Mouse (Mus musculus) liver, adult (tissue): Measurements from ENCODE around the gene Gc.

Experiments
- GATA4 ChIP-seq: IDR thresholded peaks from 2 replicates; pipeline ENCODE4 v1.6.1; 2014; ENCODE audit warnings: mild to moderate bottlenecking, low read length; ENCODE audit not compliant: insufficient replicate concordance

Gene Gc

DNA sequence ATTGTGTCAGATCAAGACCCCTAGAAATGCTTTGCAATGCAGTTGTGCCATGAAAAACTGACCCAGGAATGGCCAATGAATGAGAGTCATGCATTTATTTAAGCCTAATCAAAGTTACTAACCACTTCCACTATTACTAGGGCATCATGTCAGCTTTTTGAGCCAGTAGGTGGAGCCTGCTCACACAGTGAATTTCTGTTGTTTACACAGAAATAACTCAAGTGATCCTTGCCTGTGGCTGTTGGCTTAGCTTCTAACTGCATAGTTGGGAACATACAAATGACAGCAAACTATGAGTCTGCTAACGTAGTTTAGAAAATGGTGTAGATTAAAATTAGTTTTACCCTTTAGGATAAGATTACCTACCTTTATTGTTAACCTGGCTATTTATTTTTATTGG lies 52.6 kb downstream of the Gc start:
- no peak for TF ChIP-seq GATA4

DNA sequence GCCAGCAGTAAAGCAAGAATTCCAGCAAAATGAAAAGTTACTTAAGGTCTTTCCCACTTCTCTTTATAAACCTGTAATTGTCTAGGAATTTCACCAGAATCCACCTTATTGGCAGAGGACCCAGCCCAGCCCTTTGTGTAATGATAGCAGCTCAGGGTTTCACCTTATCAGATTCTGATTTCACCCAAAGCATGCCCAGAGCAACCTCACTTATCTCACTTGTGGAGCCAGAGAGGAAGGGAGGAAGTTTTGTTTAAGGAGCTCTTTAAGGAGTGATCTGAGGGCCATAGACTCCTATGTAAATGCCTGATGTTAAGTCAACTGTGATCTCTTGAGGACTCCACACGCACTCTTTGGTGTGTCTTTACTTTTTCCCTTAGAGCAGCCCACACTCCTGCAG lies 67.3 kb downstream of the Gc start:
- TF ChIP-seq GATA4: no peak

DNA sequence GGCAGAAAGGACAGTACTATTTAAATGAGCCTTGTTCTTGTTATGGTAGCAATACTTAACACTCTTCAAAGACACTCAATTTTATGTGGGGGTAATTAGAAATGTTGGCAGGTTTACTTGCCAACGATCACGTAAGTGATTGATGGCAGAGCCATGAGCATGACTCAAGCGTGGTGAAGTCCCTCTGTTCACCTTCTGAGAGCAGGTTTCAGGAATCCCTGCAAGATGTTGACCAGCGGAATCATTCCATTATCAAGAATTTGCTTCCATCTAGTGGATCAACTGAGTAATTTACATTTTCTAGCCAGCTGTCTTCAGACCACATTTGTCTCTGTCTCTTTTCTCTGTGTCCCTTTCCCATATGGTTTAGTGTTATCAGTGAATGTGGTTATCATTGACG lies 73.5 kb downstream of the Gc start:
- TF ChIP-seq GATA4: no peak

DNA sequence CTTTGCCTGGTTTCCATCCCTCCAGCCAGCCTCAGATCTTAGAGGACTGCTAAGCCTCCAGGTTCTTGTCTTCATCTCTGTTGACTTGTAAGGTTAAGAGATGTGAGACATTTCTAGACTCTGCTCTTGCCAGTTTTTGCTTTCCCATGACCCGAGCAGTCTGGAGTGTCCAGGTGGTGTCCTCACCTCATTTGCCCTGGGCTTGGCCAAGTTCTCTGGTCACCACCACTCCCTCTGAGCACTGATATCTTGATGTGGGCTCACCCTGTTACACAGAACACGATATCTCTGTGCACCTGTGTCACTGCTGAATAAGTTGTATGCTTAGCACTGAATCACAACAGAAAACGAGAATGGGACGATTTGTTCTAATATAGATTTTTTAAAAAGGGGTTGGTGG lies 76.4 kb downstream of the Gc start:
- no peak for TF ChIP-seq GATA4

DNA sequence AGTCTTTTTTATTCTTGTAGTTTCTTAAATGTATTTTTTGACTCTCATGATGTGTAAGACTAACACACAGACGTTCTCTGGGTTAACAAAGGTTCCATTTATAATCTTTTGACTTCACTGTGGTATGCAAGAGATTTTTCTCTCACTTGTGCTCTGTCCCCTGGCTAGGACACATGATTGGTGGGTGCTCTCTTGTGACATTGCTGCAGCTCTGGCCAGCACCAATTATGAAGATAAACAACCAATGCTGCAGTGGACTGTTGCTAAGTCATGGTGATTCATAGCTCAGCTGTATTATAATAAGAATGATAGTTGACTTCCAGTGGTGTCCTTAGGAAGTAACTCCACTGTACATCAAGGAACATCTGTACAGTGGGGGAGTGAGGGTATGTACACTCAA lies 87.6 kb downstream of the Gc start:
- no peak for TF ChIP-seq GATA4

DNA sequence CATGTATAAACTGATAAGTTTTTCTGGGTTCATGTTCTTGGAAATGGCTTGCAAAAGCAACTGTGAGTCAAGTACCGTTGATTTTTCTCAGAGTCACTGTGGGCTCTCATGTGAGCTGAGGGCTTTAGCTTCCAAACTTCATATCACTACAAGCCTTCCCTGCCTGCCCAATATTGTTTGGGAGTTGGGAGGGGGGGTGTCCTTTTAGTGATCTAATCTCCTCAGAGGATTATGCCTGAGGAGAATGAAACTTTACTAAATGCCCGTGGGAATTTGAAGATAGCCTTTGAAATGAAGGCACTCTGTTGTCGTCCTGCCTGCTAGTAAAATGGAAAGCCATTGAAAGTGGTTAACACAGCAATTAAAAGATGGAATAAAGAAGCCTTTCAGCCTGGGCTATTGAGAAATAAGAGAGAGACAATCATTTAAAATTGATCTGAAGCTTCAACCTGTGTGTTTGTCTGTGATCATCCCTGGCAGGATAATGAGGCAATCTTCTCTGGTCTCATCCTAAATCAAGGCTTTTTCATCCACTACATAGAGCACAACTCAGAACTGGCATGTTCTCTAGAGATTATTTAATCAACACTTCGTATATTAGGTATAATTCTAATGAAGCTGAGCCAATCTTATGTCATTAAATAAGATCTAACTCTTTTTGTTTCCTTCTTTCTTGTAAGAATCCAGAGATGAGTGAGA lies 89.5 kb downstream of the Gc start:
- TF ChIP-seq GATA4: no peak
